Mouse (Mus musculus) neural tube, embryonic 11.5 days (tissue): ENCODE measurements around the gene Ssb. TPM values are rescaled to one million over a fixed set of nuclear protein-coding genes. Genes with fewer than 3 reads are reported as not detected.
A peak's percentile ranks its signal among the peaks of the same experiment; 100 is the strongest.

Source experiments
- ATAC-seq: fragments of 200-750 bp; cut with Nextera tagmentation; 2 replicates; pipeline ENCODE4 v1.8.0; 2017; ENCODE audit warnings: moderate number of reproducible peaks, mild to moderate bottlenecking, moderate TSS enrichment, moderate library complexity; ENCODE audit not compliant: insufficient read depth, low FRiP score, low TSS enrichment
- DNase-seq: peaks from one replicate; pipeline ENCODE4 v3.0.0-alpha.2; 2015; ENCODE audit warnings: low spot score
- H3K27ac ChIP-seq: fragments of 300-500 bp; sonication (generic); 2 replicates; pipeline ENCODE4 v1.5.1; 2014; ENCODE audit warnings: low read depth, mild to moderate bottlenecking, low read length
- H3K27me3 ChIP-seq: fragments of 300-500 bp; sonication (generic); 2 replicates; pipeline ENCODE4 v1.6.1; 2014; ENCODE audit warnings: mild to moderate bottlenecking, low read length, mixed read lengths; ENCODE audit not compliant: control insufficient read depth, insufficient read depth
- H3K36me3 ChIP-seq: fragments of 300-500 bp; sonication (generic); 2 replicates; pipeline ENCODE4 v1.6.1; 2014; ENCODE audit warnings: mild to moderate bottlenecking, low read length, moderate library complexity, mixed read lengths; ENCODE audit not compliant: control insufficient read depth, insufficient read depth
- H3K4me1 ChIP-seq: fragments of 300-500 bp; sonication (generic); 2 replicates; pipeline ENCODE4 v1.6.1; 2014; ENCODE audit warnings: low read length, mixed read lengths; ENCODE audit not compliant: control insufficient read depth, insufficient read depth
- H3K4me2 ChIP-seq: fragments of 300-500 bp; sonication (generic); 2 replicates; pipeline ENCODE4 v1.6.1; 2014; ENCODE audit warnings: low read depth, mild to moderate bottlenecking, moderate library complexity
- H3K4me3 ChIP-seq: fragments of 300-500 bp; sonication (generic); 2 replicates; pipeline ENCODE4 v1.5.1; 2014; ENCODE audit warnings: low read depth, low read length
- H3K9ac ChIP-seq: fragments of 300-500 bp; sonication (generic); 2 replicates; pipeline ENCODE4 v1.6.1; 2014; ENCODE audit warnings: mild to moderate bottlenecking, low read length
- H3K9me3 ChIP-seq: fragments of 300-500 bp; sonication (generic); 2 replicates; pipeline ENCODE4 v1.6.1; 2016; ENCODE audit warnings: low read length; ENCODE audit not compliant: control insufficient read depth
- WGBS: fragments of 180-500 bp; shearing (Covaris S2); extraction: QIAGEN DNeasy Blood & Tissue Kit; methylation state at CpG from one replicate; pipeline ENCODE4 v1.1.7; 2014; 5-methylcytosine and 5-hydroxymethylcytosine counted together
- polyA plus RNA-seq: library from polyadenylated mRNA; unstranded; fragments of >200 nt; fragmentation: Nextera tagmentation; extraction: Ambion mirVana; gene quantifications from 2 replicates; pipeline ENCODE4 v1.2.1, GENCODE M21; 2014

The Ssb gene
- polyA plus RNA-seq, 1 experiment from 2014 or later: 378 TPM

DNA sequence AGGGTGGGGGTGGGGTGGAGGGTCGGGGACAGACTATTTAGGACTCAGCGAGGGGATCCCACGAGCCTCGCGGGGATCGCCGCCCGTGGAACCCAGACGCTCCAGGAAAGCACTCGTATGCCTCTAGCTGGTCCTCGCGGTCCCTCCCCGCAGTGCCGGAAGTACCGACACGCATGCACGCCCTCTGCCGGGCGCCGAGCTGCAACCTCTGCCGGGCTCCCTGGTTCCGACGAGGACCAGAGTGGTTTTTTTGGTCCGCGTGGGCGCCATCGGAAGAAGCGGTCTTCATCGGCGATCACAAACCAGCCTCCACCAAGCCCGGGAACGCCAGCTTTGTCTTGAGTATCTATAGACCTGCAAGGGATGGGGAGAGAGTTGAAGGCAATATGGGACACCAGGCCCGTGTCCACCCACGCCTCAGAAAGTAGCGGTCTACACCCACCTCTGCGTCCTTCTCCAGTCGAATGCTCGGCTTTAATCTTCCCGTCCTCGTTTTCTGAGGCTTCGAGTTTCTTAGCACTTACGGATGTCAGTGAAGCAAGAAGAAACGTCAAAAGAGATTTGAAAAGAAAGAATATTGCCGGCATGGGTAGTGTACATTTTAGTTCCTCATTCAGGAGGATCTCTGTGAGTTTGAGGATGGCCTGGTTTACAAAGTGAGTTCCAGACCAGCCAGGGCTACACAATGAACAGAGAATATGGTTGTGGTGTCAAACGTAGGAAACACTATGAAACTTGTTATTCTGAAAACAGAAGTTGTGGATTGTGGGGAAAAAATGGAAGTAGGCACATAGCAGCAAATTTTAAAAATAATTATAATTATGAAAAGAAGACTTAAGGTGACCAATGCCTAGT, 24.3 kb downstream of the Ssb start, which contains the start of gene Mettl5:
Gene Mettl5 (minus strand): TSS at position 165 of the 855 bp plus-strand sequence.
- DNase-seq (peak; percentile 90), ATAC-seq (peak; percentile 92)
- peak within 1 kb of the TSS; percentile 52 for H3K4me3 ChIP-seq
- H3K9me3 ChIP-seq: no peaks in the 10 kb centered on the region
- WGBS: 2% methylated on average over 45 of the region's 45 CpGs
- H3K27me3 ChIP-seq: no peaks in the 10 kb centered on the region
- H3K4me2 ChIP-seq: peak within 1 kb of the TSS; percentile 62
- H3K4me1 ChIP-seq: no peaks in the 10 kb centered on the region
- H3K27ac ChIP-seq: no peak within 1 kb of the TSS
- no peaks in the 10 kb centered on the region for H3K36me3 ChIP-seq
- H3K9ac ChIP-seq: peak within 1 kb of the TSS; percentile 66

DNA sequence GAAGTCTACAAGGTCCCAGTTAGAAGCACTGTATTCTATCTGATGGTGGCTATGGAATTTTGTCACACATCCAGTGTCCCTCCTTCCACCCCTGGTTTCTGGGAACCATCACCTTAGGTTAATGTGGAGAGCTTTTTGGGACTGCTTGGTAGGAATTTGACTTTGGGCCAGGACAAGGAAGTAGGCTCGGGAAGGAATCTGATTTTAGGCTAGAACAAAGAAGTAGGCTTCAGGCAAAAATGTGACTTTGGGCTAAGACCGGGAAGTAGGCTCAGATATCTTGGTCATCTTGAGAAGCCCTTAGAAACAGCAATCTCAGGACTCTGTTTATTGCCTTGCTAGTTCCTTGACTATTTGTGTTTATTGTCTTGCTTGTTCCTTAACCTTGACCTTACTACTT, 27.6 kb downstream of the Ssb start:
- no peak overlapping the region for H3K27ac ChIP-seq
- no peak overlapping the region for H3K4me2 ChIP-seq
- H3K9me3 ChIP-seq: no peaks in the 10 kb centered on the region
- no peak overlapping the region for H3K4me3 ChIP-seq
- ATAC-seq (no peak), DNase-seq (no peak)
- no peaks in the 10 kb centered on the region for H3K27me3 ChIP-seq
- no peak overlapping the region for H3K9ac ChIP-seq
- H3K36me3 ChIP-seq: no peaks in the 10 kb centered on the region
- WGBS: 76% methylated on average over 2 of the region's 2 CpGs
- H3K4me1 ChIP-seq: no peaks in the 10 kb centered on the region

DNA sequence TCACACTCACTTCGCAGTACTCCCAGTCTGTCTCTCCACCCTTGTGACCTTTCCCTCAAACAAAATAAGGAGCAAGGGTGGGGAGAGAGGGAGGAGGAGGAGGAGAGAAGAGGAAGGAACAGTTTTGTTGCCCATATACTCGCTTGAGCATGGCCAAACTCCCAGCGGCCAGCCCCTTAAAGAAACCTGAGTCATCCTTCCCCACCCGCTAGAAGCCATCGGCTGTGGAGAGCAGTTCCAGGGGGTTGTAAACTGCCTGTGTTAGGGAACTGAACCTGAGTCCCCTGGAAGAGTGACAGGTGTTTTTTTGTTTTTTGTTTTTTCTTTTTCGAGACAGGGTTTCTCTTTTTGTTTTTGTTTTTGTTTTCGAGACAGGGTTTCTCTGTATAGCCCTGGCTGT, 29.5 kb downstream of the Ssb start:
- Histone ChIP-seq H3K27ac (no peak overlapping the region), H3K9ac (no peak overlapping the region), H3K4me3 (no peak overlapping the region), H3K4me1 (no peaks in the 10 kb centered on the region), H3K4me2 (no peak overlapping the region), H3K27me3 (no peaks in the 10 kb centered on the region), H3K9me3 (no peaks in the 10 kb centered on the region), H3K36me3 (no peaks in the 10 kb centered on the region)
- WGBS: 59% methylated on average over 7 of the region's 7 CpGs
- ATAC-seq: no peak
- DNase-seq: no peak

DNA sequence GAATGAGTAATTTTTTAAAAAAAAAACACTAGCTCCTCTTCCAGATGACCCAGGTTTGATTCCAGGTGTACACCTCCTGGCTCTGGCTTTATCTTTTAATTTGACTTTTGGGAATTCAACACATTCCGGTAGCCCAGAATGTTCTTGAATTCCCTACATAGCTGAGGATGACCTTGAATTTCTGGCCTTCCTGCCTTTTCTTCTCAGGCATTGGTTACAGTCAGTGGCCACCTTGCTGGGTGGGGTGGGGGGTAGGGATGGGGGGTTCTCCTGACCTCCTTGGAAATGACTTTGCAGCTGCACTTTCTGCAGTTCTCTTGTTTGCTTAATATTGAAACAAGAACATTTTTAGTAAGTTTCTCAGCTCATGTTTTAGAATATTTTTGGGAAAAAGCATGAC, 31.8 kb downstream of the Ssb start:
- Histone ChIP-seq H3K4me3 (no peak overlapping the region), H3K27me3 (no peaks in the 10 kb centered on the region), H3K36me3 (no peaks in the 10 kb centered on the region), H3K9ac (no peak overlapping the region), H3K4me2 (no peak overlapping the region), H3K4me1 (peaks cover 2% of the 10 kb centered on the region; the same call in 1 of the 2 replicates), H3K27ac (no peak overlapping the region), H3K9me3 (no peaks in the 10 kb centered on the region)
- ATAC-seq: no peak
- DNase-seq: no peak
- WGBS: 96% methylated on average over 1 of the region's 1 CpGs

DNA sequence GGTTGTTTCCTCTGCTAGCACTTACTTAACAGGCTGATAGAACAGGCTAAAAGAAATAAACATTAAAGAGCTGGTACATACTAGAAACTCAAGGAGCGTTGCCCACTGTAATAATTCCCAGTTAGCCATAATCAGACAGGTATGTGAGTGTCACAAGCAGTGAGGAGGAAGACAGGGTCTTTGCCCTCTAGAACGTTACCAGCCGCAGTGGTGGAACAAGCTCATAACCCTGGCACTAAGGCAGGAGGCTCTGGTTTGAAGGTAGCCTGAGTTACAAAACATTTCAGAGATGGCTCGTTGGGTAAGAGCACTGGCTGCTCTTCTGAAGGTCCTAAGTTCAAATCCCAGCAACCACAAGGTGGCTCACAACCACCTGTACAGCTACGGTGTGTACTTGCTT, 32.5 kb downstream of the Ssb start:
- Histone ChIP-seq H3K4me3 (no peak overlapping the region), H3K4me1 (peaks cover 5% of the 10 kb centered on the region; the same call in 1 of the 2 replicates), H3K9me3 (no peaks in the 10 kb centered on the region), H3K4me2 (no peak overlapping the region), H3K27me3 (no peaks in the 10 kb centered on the region), H3K36me3 (no peaks in the 10 kb centered on the region), H3K27ac (no peak overlapping the region), H3K9ac (no peak overlapping the region)
- WGBS: 83% methylated on average over 5 of the region's 5 CpGs
- ATAC-seq (no peak), DNase-seq (no peak)

DNA sequence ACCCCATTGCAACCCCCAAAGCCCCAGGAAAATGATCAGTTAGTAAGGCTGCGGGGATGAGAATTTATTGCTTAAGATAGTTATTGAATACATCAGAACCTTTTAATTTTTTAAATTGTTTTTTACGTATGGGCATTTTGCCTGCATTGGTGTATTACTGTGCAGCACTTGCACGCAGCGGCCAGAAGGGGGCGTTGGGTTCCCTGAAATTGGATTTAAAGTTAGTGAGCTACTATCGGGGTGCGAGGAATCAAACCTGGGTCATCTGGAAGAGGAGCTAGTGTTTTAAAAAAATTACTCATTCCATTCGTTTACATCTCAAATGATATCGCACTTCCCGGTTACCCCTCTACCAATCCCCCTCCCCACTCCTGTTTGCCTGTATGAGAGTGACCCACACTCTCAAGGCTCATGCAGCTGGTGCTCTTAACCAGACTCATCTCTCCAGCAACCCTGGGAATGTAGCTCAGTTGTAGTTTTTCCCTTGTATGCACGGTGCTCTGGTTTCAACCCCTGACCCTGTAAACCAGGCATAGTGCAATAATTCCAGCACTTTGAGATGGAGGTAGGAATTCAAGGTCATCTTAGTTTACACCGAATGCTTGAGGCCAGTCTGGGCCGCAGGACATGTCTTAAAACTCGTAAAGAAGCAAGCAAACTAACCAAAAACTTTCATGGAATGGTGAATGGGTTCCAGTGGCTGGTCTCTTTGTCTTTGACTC, 34.3 kb downstream of the Ssb start:
- DNase-seq: no peak
- H3K36me3 ChIP-seq: no peaks in the 10 kb centered on the region
- no peak overlapping the region for H3K4me2 ChIP-seq
- no peak for ATAC-seq
- no peaks in the 10 kb centered on the region for H3K9me3 ChIP-seq
- no peak overlapping the region for H3K27ac ChIP-seq
- no peak overlapping the region for H3K4me3 ChIP-seq
- peaks cover 5% of the 10 kb centered on the region; the same call in 1 of the 2 replicates for H3K4me1 ChIP-seq
- 62% methylated on average over 14 of the region's 14 CpGs for WGBS
- H3K9ac ChIP-seq: no peak overlapping the region
- H3K27me3 ChIP-seq: no peaks in the 10 kb centered on the region

DNA sequence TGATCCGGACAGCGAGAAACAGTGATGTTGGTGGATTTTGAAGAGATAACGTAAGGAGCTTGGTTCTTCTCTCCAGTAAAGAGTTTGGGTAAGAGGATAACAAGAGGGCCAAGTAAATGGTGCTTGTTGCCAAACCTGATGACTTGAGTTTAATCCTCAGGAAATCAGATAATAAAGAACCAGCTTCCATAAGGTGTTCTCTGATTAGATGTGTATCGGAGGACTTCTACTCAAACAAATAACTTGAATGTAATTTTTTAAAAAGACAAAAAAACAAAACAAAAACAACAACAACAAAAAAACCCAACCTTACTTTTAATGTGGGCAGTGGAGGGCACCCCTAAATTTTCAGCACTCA, 34.8 kb downstream of the Ssb start:
- H3K27me3 ChIP-seq: no peaks in the 10 kb centered on the region
- WGBS: 96% methylated on average over 4 of the region's 4 CpGs
- H3K4me2 ChIP-seq: no peak overlapping the region
- DNase-seq: no peak
- H3K36me3 ChIP-seq: no peaks in the 10 kb centered on the region
- peaks cover 5% of the 10 kb centered on the region; the same call in 1 of the 2 replicates for H3K4me1 ChIP-seq
- H3K4me3 ChIP-seq: no peak overlapping the region
- ATAC-seq: no peak
- H3K9ac ChIP-seq: no peak overlapping the region
- no peak overlapping the region for H3K27ac ChIP-seq
- H3K9me3 ChIP-seq: no peaks in the 10 kb centered on the region

DNA sequence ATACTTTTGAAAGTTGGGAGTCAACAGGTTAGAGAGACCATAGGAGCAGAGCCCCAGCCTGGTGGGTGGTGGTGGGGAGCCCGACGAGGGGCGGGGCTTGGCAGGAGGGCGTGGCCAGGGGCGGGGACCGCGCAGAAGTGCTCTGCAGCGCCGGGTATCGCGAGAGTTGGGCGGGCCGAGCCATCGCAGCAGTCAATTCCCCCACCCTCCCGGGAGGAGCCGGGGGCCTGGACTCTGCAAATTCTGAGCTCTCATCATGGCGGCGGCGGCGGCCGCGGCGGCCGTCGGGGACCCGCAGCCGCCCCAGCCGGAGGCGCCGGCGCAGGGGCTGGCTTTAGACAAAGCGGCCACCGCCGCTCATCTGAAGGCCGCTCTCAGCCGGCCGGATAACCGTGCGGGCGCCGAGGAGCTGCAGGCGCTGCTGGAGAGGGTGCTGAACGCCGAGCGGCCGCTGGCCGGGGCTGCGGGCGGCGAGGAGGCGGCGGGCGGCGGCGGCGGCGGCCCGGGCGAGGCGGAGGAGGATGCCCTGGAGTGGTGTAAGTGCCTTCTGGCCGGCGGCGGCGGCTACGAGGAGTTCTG, 35.8 kb downstream of the Ssb start, which contains the start of gene Ubr3:
Gene Ubr3 (plus strand): TSS at position 208 of the 579 bp plus-strand sequence.
- peak; percentile 98 for DNase-seq
- peak within 1 kb of the TSS; percentile 97 for H3K4me2 ChIP-seq
- peaks cover 5% of the 10 kb centered on the region; the same call in 1 of the 2 replicates for H3K4me1 ChIP-seq
- peak within 1 kb of the TSS; percentile 92 for H3K27ac ChIP-seq
- peak; percentile 97 for ATAC-seq
- no peaks in the 10 kb centered on the region for H3K27me3 ChIP-seq
- H3K9ac ChIP-seq: peak within 1 kb of the TSS; percentile 98
- no peaks in the 10 kb centered on the region for H3K36me3 ChIP-seq
- peak within 1 kb of the TSS; percentile 99 for H3K4me3 ChIP-seq
- no peaks in the 10 kb centered on the region for H3K9me3 ChIP-seq
- under 1% methylated on average over 54 of the region's 65 CpGs for WGBS
